In the genomic region with DNA sequence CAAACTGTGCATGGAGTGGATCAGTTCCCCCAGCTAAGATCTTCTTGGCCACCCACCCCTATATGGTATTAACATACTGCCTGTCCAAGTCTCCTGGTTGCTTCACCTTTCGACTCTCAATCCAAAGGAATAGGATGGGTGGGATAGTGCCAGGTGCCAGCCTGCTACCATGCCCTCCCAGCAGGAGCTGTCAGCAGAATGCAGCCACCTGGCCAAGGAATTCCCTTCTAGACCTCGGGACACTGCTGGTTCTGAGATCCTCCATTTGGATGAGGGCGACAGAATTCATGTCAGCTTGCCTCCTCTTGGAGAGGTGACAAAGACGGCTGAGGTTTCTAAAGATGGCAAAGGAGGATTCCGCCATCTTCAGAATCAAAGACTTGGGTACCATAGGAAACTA, we compare ENCODE assay signal across 14 mouse cellular contexts. TPM values are rescaled to one million over a fixed set of nuclear protein-coding genes. Genes with fewer than 3 reads are reported as not detected.
DNase-seq lines count a peak whose midpoint lies in the region; ATAC-seq and TF ChIP-seq lines count a peak whose summit lies in the region.
"Had no signal": no experiment of that assay in that cellular context is flagged by ENCODE, and none has a peak within 500 bp of the region (broad histone marks: within the 10 kb centered on the region; RNA-seq: fewer than 3 reads in every experiment).

No protein-coding gene starts in this region.

- H3K27ac ChIP-seq in heart, embryonic 11.5 days (ENCODE audit: low read depth, low read length), result 0 out of 2 replicates have a peak overlapping the region, but pooled peaks have one; percentile 11
- peak overlapping the region; percentile 7 for H3K27ac ChIP-seq in testis, adult 2 months (ENCODE audit: control insufficient read depth, insufficient read depth, low read depth, low read length)
- H3K27ac ChIP-seq in intestine, embryonic 15.5 days, result peak overlapping the region; percentile 42
- H3K27ac ChIP-seq: forebrain, embryonic 15.5 days; hindbrain, postnatal 0 days; liver, embryonic 14.5 days had no signal

- WGBS in heart, embryonic 11.5 days (ENCODE audit: insufficient replicate concordance), result 84% methylated on average over 5 of the region's 5 CpGs
- 80% methylated on average over 5 of the region's 5 CpGs for WGBS in intestine, embryonic 15.5 days

- DNase-seq in heart, postnatal 4 days, result no peak
- no peak for DNase-seq in testis, postnatal 10 days (ENCODE audit: low spot score)
- no peak for DNase-seq in embryo, embryonic 9.5 days (ENCODE audit: extremely low spot score)
- no peak for DNase-seq in retina, postnatal 1 day
- no peak for DNase-seq in adrenal gland, postnatal 4 days (ENCODE audit: low spot score in 2 of 2)
- DNase-seq: B cell, adult 2 months; kidney, postnatal 10 days had no signal

- ATAC-seq in heart, embryonic 11.5 days (replicated peaks; ENCODE audit: insufficient number of reproducible peaks, low FRiP score, low TSS enrichment), result no peak
- ATAC-seq in intestine, embryonic 15.5 days, result no peak
- ATAC-seq: activated CD4-positive, CD25-positive, alpha-beta regulatory T cell, adult 4 months; forebrain, embryonic 15.5 days; hindbrain, postnatal 0 days had no signal

- no peak overlapping the region for H3K4me3 ChIP-seq in heart, embryonic 11.5 days (ENCODE audit: low read depth, low read length)
- H3K4me3 ChIP-seq in testis, adult 2 months (ENCODE audit: control insufficient read depth, low read depth, low read length), result no peak overlapping the region
- H3K4me3 ChIP-seq in intestine, embryonic 15.5 days (replicated peaks), result no peak overlapping the region
- H3K4me3 ChIP-seq: forebrain, embryonic 15.5 days had no signal

- no peak overlapping the region for H3K4me2 ChIP-seq in heart, embryonic 11.5 days
- H3K4me2 ChIP-seq in intestine, embryonic 15.5 days (replicated peaks), result no peak overlapping the region
- H3K4me2 ChIP-seq: forebrain, embryonic 15.5 days had no signal

- peaks cover 58% of the 10 kb centered on the region for H3K4me1 ChIP-seq in heart, embryonic 11.5 days (ENCODE audit: control insufficient read depth, insufficient read depth, low read length)
- H3K4me1 ChIP-seq in testis, adult 2 months (ENCODE audit: control insufficient read depth, insufficient read depth, low read length), result no peaks in the 10 kb centered on the region; the same call in 1 of the 2 replicates
- peaks cover 25% of the 10 kb centered on the region for H3K4me1 ChIP-seq in intestine, embryonic 15.5 days (replicated peaks)

- peaks cover 4% of the 10 kb centered on the region; the same call in 1 of the 2 replicates for H3K36me3 ChIP-seq in heart, embryonic 11.5 days (ENCODE audit: control insufficient read depth, insufficient read depth, low read length)
- H3K36me3 ChIP-seq in testis, adult 2 months (ENCODE audit: control insufficient read depth, insufficient read depth, low read length), result no peaks in the 10 kb centered on the region
- no peaks in the 10 kb centered on the region for H3K36me3 ChIP-seq in intestine, embryonic 15.5 days
- H3K36me3 ChIP-seq: forebrain, embryonic 15.5 days had no signal

- H3K9ac ChIP-seq in heart, embryonic 11.5 days (ENCODE audit: low read depth, low read length), result no peak overlapping the region
- no peak overlapping the region for H3K9ac ChIP-seq in intestine, embryonic 15.5 days
- H3K9ac ChIP-seq: forebrain, embryonic 15.5 days; liver, embryonic 14.5 days had no signal

- no peaks in the 10 kb centered on the region for H3K9me3 ChIP-seq in heart, embryonic 11.5 days (replicated peaks; ENCODE audit: control insufficient read depth, low read length)
- no peaks in the 10 kb centered on the region for H3K9me3 ChIP-seq in intestine, embryonic 15.5 days
- H3K9me3 ChIP-seq: forebrain, embryonic 15.5 days had no signal

- H3K27me3 ChIP-seq in heart, embryonic 11.5 days (ENCODE audit: control insufficient read depth, insufficient read depth, low read length), result no peaks in the 10 kb centered on the region
- no peaks in the 10 kb centered on the region for H3K27me3 ChIP-seq in testis, adult 2 months (ENCODE audit: control insufficient read depth, insufficient read depth, low read length)
- H3K27me3 ChIP-seq in intestine, embryonic 15.5 days (replicated peaks), result no peaks in the 10 kb centered on the region
- H3K27me3 ChIP-seq: forebrain, embryonic 15.5 days had no signal

- TF ChIP-seq POLR2A in testis, adult 2 months (IDR thresholded peaks at IDR 0.05; ENCODE audit: control insufficient read depth, low read depth, low read length), result no peak

- TF ChIP-seq CTCF in testis, adult 2 months (IDR thresholded peaks at IDR 0.05; ENCODE audit: control insufficient read depth, insufficient read depth, insufficient replicate concordance, low read depth, low read length), result no peak

RNA-seq across cellular contexts. Expression of gene Atp2b4, which starts 32.8 kb away (rescaled TPM):
- polyA plus RNA-seq in heart, embryonic 11.5 days (2014; fragmentation: Nextera tagmentation; extraction: Ambion mirVana), result 26.1 and 35.6 TPM in 2 replicates
- total RNA-seq in heart, postnatal 4 days (2021), result 10 to 100 TPM; 32.4 to 37.4 TPM
- 21.8 and 22.8 TPM in 2 replicates for polyA plus RNA-seq in testis, adult 2 months (2012; rRNA removed)
- 18.2 and 19.9 TPM in 2 replicates for polyA plus RNA-seq in intestine, embryonic 15.5 days (2015; fragmentation: Nextera tagmentation; extraction: Ambion mirVana)
- total RNA-seq in adrenal gland, postnatal 4 days (2021), result 10 to 100 TPM; 49.9 to 55.6 TPM
